Mouse (Mus musculus): Measurements from ENCODE around the gene Tmem104.

- TF ChIP-seq POLR2A (IDR thresholded peaks at IDR 0.05; ENCODE audit: extremely low read depth, insufficient read depth, low read length) (no peak), CTCF (IDR thresholded peaks at IDR 0.05; ENCODE audit: low read depth, low read length) (no peak)
Observed at GRCm38 (mm10) chr11:115285282-115285681, 98.0 kb downstream of the Tmem104 start.

All from liver, adult 2 months (tissue).